Mouse (Mus musculus): ENCODE measurements around the gene Slco4a1. TPM values are rescaled to one million over a fixed set of nuclear protein-coding genes. Genes with fewer than 3 reads are reported as not detected.
A peak's percentile ranks its signal among the peaks of the same experiment; 100 is the strongest.

Slco4a1 gene
- total RNA-seq (2021) = 1.5 and 3.9 TPM in 2 replicates
- long read RNA-seq = 0 reads

DNA sequence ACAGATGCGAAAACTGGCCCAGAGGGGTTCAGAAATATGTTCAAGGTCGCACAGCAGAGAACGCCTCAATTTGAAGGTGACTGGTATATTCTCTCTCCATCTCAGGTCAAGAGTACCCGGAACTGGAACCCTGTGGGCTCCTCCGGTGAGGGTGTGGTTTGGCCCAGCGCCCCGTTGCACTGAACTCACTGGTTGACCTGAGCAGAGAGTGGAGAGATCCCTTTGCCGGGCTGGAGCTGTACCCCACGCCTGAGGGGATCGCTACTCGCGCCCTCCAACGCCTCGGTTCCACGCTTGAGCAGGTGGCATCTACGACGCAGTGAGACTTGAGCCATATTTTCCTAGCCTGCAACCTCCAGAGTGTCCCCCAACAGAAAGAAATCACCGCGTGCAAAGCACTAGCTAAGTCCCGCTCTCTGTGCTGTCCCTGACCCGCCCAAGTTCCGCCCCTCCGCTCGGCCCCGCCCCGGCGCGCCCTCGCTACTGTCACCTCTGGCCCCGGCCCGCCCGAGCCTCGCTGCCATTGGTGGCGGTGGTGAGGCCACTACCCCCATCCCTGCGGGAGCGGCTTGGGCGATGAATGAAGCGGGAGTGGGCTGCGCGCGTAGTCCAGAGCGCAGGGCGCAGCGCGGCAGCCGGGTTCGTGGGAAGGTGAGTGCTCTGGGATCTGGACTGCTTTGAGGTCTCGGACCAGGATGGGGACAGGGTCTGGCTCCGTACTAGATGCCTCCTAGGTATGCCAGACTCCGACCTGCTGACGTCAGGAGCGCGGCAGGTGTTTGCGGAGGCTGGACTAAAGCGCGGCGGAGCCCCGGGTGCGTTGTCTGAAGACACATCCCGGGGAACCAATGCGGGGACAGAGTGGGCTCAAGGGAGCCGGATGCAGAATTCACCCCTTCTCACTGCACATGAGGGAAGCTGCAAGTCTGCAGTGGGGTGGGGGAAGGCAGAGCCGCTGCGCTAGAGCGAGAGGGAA is at the start of gene Slco4a1:
Gene Slco4a1, plus strand, starts transcription at position 523 of the 976 bp plus-strand sequence.
- DNase-seq = peak; percentile 90

DNA sequence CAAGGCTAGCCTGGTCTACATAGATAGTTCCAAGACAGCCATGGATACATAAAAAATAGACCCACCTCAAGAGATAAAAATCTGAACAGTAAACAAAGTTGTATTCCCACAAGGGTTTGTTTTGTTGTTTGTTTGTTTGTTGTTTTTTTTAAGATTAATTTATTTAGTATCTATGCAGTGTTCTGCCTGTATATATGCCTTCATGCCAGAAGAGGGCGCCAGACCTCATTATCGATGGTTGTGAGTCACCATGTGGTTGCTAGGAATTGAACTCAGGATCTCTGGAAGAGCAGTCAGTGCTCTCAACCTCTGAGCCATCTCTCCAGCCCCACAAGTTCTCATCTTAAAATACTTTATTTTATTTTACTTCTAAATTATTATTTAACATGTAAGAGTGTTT is 47.6 kb upstream of the Slco4a1 start:
- no peak for DNase-seq

DNA sequence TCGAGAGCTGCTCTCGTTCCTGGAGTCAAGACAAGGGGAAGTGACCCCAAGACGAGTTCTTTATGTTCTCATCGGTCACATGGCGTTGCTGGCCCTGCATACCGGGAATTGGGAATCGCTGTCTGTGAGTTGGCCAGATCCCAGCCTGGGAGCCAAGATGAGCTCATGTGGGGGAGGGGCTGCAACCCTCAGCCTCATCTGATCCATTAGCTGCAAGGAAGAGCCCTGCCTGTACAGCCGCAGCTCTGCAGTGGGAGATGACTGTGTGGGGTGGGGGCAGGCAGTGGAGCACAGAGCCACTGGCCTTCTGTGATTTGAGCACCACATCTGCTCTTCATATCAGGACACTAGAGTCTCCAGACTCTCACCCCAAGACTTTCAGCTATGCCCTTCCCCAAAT is 45.6 kb upstream of the Slco4a1 start:
- no peak for DNase-seq

DNA sequence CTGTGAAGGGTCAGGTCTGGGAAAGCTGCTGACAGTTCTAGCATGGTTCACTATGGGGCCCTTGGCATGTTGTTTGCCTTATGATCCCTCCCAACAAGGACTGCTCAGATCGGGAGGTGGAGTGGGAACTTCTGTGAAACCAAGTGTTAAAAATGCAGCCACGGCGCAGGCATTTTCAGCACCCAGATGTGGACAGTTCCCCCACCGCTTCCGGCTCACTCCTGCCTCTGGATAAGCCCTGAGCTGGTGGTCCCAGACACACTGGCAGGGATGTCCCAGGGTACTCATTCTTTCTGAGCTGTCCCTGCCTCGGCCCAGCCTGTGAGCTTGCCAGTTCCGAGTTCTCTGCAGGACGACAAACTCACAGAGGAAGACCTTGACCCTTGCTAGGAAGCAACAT is 45.0 kb upstream of the Slco4a1 start:
- DNase-seq = no peak

DNA sequence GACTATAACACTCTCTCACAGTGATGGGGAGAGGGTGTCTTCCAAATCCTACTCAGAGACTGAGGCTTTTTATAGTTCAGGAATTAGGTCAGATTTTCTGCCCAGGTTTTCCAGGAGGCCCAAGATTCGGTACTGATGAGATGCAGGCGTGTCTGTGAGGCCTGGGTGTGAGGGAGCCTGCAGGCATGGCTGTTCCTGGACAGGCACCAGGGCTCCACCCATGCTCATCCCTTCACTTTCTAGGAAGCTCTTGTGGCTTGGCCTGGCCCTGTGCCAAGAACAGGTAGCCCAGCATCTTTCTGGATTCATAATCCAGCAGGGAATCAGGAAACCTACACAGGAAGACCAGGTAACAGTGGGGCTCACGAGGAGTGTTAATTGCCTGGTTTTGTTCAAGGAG is 40.4 kb upstream of the Slco4a1 start:
- no peak for DNase-seq

DNA sequence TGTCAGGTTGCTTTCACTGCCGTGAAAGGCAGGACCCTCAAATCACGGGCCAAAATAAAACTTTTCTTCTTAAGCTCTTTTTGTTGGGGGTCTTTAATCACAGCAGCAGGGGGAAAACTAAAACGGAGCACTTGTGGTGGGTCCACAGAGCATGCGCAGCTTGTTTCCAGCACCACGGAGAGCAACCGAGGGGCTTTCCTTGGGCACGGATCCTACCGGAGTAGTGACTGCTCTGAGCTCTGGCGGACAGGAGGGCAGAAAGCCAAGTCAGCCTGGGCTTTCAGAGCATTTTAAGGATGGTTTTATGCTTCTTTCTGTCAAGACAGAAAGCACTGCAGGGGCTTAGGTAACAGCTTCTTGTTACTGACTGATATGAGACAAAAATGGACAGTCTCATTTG is 38.3 kb upstream of the Slco4a1 start:
- DNase-seq = peak; percentile 12

DNA sequence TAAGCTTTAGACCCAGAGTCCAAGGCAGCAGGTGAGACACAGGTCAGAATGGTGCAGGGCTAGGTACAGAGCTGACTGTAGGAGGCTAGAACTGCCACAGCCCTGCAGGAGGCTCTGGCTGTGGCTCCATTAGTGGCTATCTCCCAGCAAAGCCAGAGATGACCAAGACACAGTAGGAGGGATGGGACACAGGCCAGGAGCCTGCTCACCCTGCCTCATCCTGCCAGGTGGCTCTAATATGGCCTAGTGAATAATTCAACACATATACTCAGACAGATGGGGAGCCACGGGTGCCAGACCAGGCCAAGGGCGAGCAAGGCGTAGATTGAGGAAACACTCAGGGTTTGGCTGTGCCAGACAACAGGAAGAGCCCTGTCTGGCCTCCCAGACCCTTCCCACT is 35.4 kb upstream of the Slco4a1 start:
- DNase-seq = no peak

DNA sequence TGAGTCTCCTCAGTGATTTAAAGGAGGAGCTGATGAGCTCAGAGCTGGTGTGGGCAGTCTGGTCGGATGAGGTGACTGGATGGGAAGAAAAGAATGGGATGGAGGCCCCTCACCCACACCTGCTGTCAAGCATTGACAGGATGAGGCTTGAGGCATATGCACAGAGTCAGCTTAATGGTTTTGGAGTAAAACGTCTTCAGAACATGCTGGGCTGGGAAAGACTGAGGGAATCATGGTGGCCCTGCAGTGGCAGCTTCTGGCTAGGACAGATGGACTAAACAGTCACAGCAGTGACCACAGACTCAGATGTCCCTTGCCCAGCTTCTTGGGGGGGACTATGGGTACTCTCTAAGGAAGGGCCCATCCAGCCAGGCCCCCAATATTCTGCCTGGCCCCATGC is 30.9 kb upstream of the Slco4a1 start:
- DNase-seq = no peak

DNA sequence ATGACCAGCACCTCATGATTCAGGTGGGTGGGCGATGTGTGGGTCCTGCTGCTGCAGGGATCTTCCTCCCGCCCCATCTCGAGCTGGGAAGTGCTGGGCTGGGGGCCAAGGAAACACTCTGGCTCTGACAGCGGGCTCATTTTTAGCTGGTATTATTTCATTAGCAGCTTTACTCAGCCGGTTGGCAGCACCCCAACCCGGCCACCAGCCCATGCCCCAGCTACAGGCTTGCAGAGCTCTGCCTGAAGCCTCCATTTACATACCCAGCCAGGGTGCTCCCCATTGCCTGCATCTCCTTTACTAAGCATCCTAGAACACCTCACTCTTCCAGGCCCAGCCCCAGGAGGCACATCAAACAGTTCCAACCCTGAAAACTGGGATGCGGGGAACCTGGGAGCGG is 29.0 kb upstream of the Slco4a1 start:
- peak; percentile 15 for DNase-seq

DNA sequence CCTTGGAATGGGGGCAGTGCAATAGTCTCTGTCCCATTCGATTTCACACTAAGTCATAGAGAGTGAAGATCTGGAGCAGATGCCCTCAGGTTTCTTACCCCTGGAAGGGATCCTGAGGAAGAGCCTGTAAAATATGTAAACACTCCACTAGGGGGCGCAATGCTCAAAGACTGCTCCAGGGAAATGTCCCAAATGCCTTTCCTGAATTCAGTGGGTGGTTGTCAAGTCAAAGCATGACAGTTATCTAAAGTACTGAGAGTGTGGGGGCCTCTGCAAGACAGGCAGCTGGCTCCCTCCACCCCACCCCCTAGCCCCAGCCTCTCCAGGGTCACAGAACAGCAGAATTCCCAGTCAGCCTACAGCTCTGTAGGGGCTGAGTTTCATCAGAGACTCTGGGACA is 27.7 kb upstream of the Slco4a1 start:
- no peak for DNase-seq

DNA sequence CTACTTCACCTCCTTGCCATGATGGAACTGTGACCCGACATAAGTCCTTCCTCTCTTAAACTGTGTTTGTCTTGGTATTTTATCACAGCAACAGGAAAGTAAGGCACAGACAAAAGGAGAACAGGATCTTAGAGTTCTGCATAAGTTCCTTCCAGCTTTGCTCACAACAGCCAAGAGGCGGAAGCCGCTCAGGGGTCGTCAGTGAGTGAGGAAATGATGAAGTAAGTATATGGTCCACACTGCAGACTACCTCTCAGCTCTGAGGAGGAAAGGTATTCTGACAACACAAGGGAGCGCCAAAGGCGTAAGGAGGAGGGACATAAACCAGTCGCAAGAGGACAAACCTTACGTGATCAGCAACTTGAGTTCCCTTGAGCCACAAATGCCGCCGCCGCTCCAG is 25.4 kb upstream of the Slco4a1 start:
- no peak for DNase-seq

DNA sequence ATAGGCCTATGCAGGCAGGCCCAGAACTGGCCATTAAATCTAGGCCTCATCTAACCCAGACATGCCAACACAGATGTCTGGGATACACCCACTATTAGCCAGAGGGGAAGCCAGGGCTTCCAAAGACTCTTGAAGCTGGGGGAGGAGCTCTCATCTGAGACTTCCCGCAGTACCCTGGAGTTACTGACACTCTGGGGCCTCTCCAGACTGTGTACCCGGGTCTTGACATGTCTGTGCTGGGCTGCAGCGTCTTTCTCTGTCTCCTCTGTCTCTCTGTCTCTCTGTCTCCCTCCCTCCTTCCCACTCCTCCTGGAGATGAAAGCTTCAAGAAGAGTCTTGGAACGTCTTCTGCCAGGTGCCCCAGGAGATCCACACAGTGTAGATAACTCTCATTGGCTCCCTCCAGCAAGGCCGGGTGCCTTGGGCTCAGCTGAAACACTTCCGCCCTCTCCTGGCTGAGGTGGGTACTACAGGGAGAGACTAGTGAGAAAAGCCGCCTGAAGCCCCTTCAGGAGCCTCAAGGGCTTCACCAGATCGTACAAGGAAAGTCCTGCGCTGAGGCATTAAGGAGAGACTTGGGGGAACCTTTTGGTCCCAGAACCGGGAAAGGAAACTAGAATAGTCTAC is 23.9 kb upstream of the Slco4a1 start:
- DNase-seq = peak; percentile 82

DNA sequence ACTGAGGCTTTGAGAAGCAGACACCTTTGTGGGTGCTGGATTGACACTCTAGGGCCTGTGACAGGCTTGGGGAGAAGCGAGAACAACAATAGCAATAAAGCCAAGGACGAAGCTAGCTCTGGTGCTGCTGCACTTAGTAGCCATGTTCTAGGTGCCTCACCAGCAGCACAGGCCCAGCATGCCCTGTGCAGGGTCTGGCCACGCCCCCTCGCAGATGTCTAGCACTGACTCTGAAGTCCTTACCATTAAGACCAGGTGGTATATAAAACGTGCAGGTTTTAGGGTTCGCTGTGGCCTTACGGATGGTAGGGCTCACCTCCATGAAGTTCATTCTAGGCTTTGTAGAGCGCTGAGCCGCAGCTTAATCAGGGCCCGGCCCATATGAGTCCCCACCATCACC is 23.3 kb upstream of the Slco4a1 start:
- DNase-seq = no peak

DNA sequence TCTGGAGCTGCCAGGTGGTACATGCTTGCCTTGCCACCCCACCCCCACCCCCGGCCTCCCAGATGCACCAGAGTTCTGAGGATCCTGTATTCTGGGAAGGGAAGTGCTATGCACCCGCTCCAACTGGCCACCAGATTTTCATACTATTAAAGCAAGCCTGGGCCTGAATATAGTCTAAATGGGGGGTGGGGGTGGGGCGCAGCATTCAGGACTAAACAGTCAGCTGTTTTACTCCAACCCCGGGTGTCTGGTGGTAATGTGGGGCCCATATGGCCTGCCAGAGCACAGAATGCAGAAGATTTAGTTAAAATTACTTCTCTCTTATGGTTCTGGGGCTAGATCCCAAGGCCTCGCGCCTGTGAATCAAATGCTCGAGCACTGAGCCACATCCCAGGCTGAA is 22.7 kb upstream of the Slco4a1 start:
- no peak for DNase-seq

DNA sequence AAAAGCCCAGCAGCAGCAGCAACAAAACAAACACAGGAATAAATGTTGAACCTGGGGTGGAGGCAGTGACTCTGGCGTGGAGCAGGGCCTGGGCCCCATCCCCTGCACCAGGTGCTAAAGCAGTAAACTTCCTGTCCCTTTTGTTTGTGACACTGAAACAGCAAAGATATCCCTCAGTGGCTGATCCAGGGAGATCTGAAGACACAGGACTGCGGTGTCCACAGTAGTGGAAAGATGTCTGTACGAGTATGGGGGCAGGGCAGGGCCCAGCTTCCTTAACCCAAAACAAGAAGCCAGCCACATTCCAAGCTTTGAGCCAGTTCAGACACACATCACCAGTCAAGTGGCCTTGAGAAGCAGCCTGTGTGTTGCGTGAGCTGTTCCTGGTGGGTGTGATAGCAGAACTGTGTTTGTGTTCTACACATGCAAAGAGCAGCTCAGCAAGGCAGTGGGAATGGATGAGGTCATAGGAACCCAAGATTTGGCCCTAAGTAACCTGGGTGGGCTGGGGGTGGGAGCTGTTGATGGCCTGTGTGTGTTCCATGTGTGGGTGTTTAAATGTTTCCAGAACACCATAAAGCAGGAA is 20.6 kb upstream of the Slco4a1 start:
- no peak for DNase-seq

DNA sequence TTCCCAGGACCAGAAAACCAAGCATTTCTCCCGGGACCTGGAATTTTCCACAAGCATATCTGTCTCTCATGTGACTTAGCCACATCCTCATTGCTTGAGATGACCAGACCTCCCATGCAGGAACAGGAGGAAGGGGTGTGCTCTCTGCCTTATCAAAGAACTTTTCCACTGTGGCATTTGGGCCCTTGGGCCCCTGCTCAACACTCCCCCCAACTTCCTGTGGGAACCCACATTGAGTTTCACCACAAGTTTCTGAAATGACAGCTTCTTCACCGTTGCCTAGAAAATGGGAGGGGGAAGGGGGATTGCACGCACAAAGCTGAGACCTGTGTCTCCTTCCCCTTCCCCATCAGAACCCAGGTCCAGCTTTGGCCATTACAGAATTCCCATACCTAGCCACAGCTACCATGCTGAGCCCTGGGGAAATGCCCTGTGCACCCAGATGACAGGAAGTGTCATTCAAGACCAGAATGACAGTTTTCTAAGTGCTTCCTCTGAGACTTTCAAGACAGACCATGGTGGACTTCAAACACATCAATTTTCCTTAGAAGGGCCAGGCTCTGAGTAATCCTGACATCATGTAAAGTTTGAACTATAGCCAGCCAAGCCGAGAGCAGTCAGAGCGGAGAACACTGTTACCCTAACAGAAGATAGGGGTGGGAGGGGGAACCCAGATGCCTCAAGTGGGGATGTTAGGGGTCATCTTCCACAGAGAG is 18.7 kb upstream of the Slco4a1 start:
- DNase-seq = no peak

DNA sequence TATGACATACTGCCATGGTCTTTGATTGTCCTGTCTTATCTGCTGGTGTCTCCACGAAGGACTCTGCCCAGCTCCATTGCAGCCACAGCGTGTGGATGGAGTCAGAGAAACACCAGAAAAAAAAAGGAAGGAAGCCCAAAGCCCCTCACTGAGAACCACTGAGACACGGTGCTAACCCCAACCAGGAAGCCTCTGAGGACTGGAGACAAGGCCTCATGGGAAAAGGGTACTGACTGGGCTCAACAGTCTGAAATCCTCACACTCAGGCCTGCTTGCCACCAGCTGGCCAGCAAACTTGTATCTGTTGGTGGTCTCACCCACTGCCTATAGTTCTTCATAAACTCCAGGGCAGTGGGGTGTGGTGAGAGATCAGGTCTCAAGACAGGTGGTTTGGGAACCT is 16.3 kb upstream of the Slco4a1 start:
- no peak for DNase-seq

DNA sequence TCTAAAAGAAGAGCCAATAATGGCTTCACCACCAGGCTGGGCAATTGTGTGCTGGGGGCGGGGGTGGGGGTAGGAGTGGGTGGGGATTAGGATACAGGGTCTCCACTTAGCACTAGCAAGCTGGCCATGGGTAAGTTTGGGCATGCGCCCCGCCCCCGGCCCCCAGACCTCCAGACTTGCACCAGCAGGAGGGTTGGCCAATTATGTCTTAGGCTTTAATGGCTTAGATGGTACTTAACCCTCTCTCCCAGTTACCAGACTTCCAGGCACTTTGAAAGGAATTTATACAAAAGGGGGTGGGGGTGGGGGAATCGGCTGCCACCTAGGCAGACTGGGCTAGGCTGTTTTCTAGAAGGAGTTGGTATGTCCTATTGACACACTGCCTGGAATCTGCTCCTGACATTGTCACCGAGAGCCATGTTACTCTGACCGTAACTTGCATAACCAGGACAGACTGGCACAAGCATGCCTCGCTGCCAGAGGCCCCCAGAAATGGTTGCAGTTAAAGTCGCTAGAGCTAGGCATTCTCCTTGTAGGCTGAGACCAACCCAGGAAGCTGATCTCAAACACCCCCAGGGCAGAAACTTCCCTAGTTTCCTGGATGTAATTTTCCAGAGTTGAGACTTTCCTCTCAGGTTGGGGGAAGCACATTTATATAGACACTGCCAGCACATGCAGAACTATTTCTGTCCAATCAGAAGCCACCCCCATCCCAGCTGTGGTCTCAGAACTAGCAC is 15.3 kb upstream of the Slco4a1 start:
- no peak for DNase-seq

DNA sequence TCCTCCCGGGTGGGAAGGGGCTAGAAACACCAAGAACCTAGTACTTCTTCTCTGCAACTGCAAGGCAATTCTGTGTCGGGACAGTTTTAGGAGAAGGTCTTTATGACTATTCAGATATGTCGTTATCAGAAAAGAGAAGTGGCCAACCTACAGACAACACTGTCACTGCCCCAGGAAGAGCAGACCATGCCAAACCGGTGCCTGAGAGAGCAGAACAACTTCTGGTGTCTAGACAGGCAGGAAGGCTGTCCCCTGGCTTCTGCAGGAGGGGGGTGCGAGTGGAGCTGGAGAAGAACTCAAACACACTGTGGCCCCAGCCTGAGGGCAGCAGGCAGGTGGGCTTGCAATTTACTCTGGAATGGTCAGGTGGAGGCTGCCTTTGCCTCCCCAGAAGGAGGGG is 14.0 kb upstream of the Slco4a1 start:
- DNase-seq = no peak

DNA sequence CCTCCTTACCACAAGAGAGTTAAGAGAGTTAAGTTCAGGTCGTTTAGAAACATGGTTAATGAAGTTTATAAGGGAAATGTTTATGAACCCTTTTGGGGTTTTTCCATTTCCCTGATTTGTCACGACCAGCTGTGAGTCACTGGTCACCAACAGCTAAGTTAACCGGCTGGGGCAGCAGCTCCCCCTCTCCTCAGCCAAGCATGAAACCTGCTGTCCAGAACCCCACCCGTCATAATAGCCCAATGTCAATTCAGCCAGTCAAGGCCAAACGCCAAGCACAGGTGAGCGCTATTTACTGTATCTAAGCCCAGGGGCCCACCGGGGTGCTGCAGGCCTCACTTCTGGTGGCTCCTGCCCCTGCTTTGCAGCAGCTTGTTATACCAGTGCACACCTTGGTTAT is 12.2 kb upstream of the Slco4a1 start:
- DNase-seq = no peak

DNA sequence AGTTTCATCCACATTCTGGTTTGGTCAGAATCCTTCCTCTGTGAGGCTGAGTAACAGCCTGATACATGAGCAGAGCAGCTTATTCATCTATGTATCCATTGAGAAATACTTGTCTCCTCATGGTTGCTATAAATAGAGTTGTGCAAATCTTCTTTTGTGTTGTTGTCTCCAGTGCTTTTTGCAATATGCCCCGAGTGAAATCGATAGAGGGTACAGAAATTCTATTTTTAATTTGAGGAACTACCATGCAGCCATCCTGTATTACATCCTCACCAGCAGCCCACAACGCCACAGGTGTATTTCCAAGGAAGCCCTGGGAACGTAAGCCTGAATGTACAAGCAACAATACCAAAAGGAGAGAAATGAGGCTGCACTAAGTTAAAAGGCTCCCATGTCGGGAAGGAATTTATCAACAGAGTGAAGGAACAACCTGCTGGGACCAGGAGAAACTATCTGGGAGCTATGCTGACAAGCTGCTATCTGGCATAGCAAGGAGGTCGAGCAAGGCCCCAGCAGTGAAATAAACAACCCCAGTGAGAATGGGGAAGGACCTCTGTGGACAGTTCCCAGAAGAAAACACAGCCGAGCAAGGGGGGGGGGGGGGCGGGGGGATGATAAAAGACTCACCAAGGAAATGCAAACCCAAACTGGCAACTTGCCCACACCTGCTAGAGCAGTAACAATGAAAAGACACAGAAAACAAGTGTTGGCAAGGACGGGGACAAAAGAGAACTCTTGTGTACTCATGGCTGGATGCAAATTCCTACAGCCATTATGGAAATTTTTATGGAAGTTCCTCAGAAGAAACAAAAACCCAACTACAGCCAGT is 10.9 kb upstream of the Slco4a1 start:
- no peak for DNase-seq
